22 mouse cellular contexts compared by ENCODE assay signal in the genomic region with DNA sequence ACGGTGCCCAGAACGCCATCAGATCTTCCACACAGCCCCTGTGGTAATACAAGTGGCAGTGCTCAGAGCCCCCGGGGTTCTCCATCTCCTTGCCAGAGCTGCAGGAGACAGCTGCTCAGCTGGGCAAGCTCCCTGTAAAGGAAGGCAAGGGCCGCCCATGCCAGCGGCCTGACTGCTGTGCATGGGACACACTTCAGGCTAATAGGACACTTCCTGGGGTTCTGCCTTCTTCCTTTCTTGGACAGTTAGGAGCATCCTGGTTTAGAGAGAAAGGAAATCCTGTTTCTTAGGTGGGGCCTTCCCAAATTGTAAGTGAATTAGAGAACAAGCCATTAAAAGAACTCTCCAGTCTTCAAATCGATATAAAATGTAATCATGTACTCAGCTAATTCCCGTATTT. TPM values are rescaled to one million over a fixed set of nuclear protein-coding genes. Genes with fewer than 3 reads are reported as not detected.
DNase-seq lines count a peak whose midpoint lies in the region; ATAC-seq and TF ChIP-seq lines count a peak whose summit lies in the region.
"Had no signal": no experiment of that assay in that cellular context is flagged by ENCODE, and none has a peak within 500 bp of the region (broad histone marks: within the 10 kb centered on the region; RNA-seq: fewer than 3 reads in every experiment).

No protein-coding gene starts in this region.

- WGBS in hindbrain, embryonic 10.5 days: 87% methylated on average over 7 of the region's 7 CpGs
- 87% methylated on average over 7 of the region's 7 CpGs for WGBS in forebrain, embryonic 15.5 days

- 0 out of 2 replicates have a peak, but pooled peaks have one; percentile 19 for ATAC-seq in common myeloid progenitor, adult 5-6 weeks (replicated peaks; ENCODE audit: low read depth, poor library complexity, severe bottlenecking)
- no peak for ATAC-seq in forebrain, embryonic 15.5 days (replicated peaks)
- ATAC-seq: activated CD4-positive, CD25-positive, alpha-beta regulatory T cell, adult 4 months; inflammation-experienced regulatory T-cells, adult 6 months; liver, embryonic 12.5 days had no signal

- H3K36me3 ChIP-seq in ES-E14 (ENCODE audit: control insufficient read depth, insufficient read depth, low read length, poor library complexity, severe bottlenecking): no peaks in the 10 kb centered on the region; the same call in 1 of the 2 replicates
- no peaks in the 10 kb centered on the region for H3K36me3 ChIP-seq in hindbrain, embryonic 10.5 days
- no peaks in the 10 kb centered on the region for H3K36me3 ChIP-seq in forebrain, embryonic 15.5 days
- H3K36me3 ChIP-seq: forebrain, embryonic 12.5 days; hindbrain, embryonic 13.5 days; limb, embryonic 12.5 days; liver, embryonic 12.5 days had no signal

- peaks cover 19 to 29% of the 10 kb centered on the region in 2 experiments for H3K4me1 ChIP-seq in ES-E14 (ENCODE audit: control insufficient read depth in 2 of 2, insufficient read depth in 2 of 2, low read length in 2 of 2, poor library complexity in 1 of 2)
- peaks cover 27% of the 10 kb centered on the region for H3K4me1 ChIP-seq in hindbrain, embryonic 10.5 days (replicated peaks)
- H3K4me1 ChIP-seq in forebrain, embryonic 15.5 days: peaks cover 24% of the 10 kb centered on the region
- H3K4me1 ChIP-seq: liver, embryonic 12.5 days had no signal

- in situ Hi-C loops in ES-E14 (cut with MboI; ENCODE audit: low sequenced_read_pairs in 2 of 2, unreplicated experiment in 2 of 2): no loop called here

- H3K9me3 ChIP-seq in ES-E14 (ENCODE audit: control insufficient read depth, insufficient read depth, low read depth, low read length): no peaks in the 10 kb centered on the region
- H3K9me3 ChIP-seq in hindbrain, embryonic 10.5 days: no peaks in the 10 kb centered on the region
- H3K9me3 ChIP-seq in forebrain, embryonic 15.5 days: no peaks in the 10 kb centered on the region
- H3K9me3 ChIP-seq: forebrain, embryonic 12.5 days; hindbrain, embryonic 13.5 days; limb, embryonic 12.5 days; liver, embryonic 12.5 days; megakaryocyte, embryonic 14.5 days had no signal

- H3K4me3 ChIP-seq in ES-E14 (ENCODE audit: insufficient read depth in 1 of 2, low read depth in 1 of 2, low read length in 2 of 2, poor library complexity in 1 of 2, severe bottlenecking in 1 of 2): no peak overlapping the region
- no peak overlapping the region for H3K4me3 ChIP-seq in hindbrain, embryonic 10.5 days
- no peak overlapping the region for H3K4me3 ChIP-seq in forebrain, embryonic 15.5 days
- H3K4me3 ChIP-seq: forebrain, embryonic 12.5 days; hindbrain, embryonic 13.5 days; limb, embryonic 12.5 days; liver, embryonic 12.5 days; megakaryocyte, embryonic 14.5 days; myocyte had no signal

- peak overlapping the region; percentile 26; the same call in 1 of the 2 replicates for H3K9ac ChIP-seq in ES-E14 (ENCODE audit: insufficient read depth, low read depth, low read length, poor library complexity, severe bottlenecking)
- H3K9ac ChIP-seq in forebrain, embryonic 15.5 days (replicated peaks): no peak overlapping the region
- H3K9ac ChIP-seq: forebrain, embryonic 12.5 days; hindbrain, embryonic 13.5 days; limb, embryonic 12.5 days; liver, embryonic 12.5 days; lung, embryonic 14.5 days had no signal

- peak; percentile 13 for DNase-seq in gastrocnemius, postnatal 10 days
- DNase-seq in gastrocnemius, postnatal 4 days (ENCODE audit: low spot score in 2 of 2): no peak
- DNase-seq in kidney, postnatal 10 days: peak; percentile 41
- no peak for DNase-seq in kidney, postnatal 4 days
- DNase-seq in ES-E14 (ENCODE audit: low read depth, low spot score): no peak
- no peak for DNase-seq in hindbrain, embryonic 10.5 days (ENCODE audit: low spot score)
- DNase-seq: B cell, adult 2 months; cerebellum, adult 9-10 months; lung, embryonic 14.5 days; midbrain, embryonic 14.5 days; thymus, postnatal 36 days had no signal

- no peak overlapping the region for H3K4me2 ChIP-seq in forebrain, embryonic 15.5 days (replicated peaks)
- H3K4me2 ChIP-seq: forebrain, embryonic 12.5 days; hindbrain, embryonic 13.5 days; limb, embryonic 12.5 days; liver, embryonic 12.5 days; lung, embryonic 14.5 days had no signal

- H3K27me3 ChIP-seq in hindbrain, embryonic 10.5 days (ENCODE audit: insufficient read depth, poor library complexity, severe bottlenecking): peaks cover 7% of the 10 kb centered on the region; the same call in 1 of the 2 replicates
- no peaks in the 10 kb centered on the region for H3K27me3 ChIP-seq in forebrain, embryonic 15.5 days

- no peak overlapping the region; the same call in 1 of the 2 replicates for H3K27ac ChIP-seq in ES-E14 (ENCODE audit: insufficient read depth, low read depth, low read length, poor library complexity, severe bottlenecking)
- no peak overlapping the region for H3K27ac ChIP-seq in hindbrain, embryonic 10.5 days
- no peak overlapping the region for H3K27ac ChIP-seq in forebrain, embryonic 15.5 days (replicated peaks)
- H3K27ac ChIP-seq: forebrain, embryonic 12.5 days; hindbrain, embryonic 13.5 days; kidney, postnatal 0 days; limb, embryonic 12.5 days; liver, embryonic 12.5 days had no signal

TF ChIP-seq in ES-E14, 5 proteins besides CTCF, POLR2A, EP300 and RAD21:
- no peak for TF ChIP-seq ZNF384 (IDR thresholded peaks at IDR 0.05; ENCODE audit: low read depth, low read length)
- TF ChIP-seq HCFC1 (IDR thresholded peaks at IDR 0.05; ENCODE audit: borderline replicate concordance, insufficient read depth, low read length): no peak
- TF ChIP-seq ZC3H11A (IDR thresholded peaks at IDR 0.05; ENCODE audit: borderline replicate concordance, low read depth, low read length): no peak
- no peak for TF ChIP-seq CHD2 (IDR thresholded peaks at IDR 0.05; ENCODE audit: low read depth, low read length)
- no peak for TF ChIP-seq MAFK (IDR thresholded peaks at IDR 0.05; ENCODE audit: insufficient read depth, low read depth, low read length)
TF ChIP-seq in ES-E14: peak in this region for 0.

RNA-seq across cellular contexts. Expression of a gene that starts 32.5 kb away (rescaled TPM):
- total RNA-seq in gastrocnemius, postnatal 10 days (2021): 1 to 10 TPM; 4.5 to 5.1 TPM
- total RNA-seq in gastrocnemius, postnatal 4 days (2021): 1 to 10 TPM; 4.4 to 4.8 TPM
- total RNA-seq in ES-E14 (2012; rRNA removed): 21.8 and 35.6 TPM in 2 replicates
- 42.3 and 55.9 TPM in 2 replicates for total RNA-seq in common myeloid progenitor, adult 5-6 weeks (2017)
- polyA plus RNA-seq in hindbrain, embryonic 10.5 days (2016; fragmentation: Nextera tagmentation; extraction: Ambion mirVana): 3.3 and 3.9 TPM in 2 replicates
- 3.3 and 4.5 TPM in 2 replicates for polyA plus RNA-seq in forebrain, embryonic 15.5 days (2015; fragmentation: Nextera tagmentation; extraction: Ambion mirVana)

Comparison
In these comparisons a context has a peak if more than half of its experiments do, and no peak if none do; other contexts are left out.
1. DNase-seq: peak in gastrocnemius, postnatal 10 days (single experiment) and kidney, postnatal 10 days (single experiment); none in gastrocnemius, postnatal 4 days (0 of 2), kidney, postnatal 4 days (0 of 2), ES-E14 (single experiment) and hindbrain, embryonic 10.5 days (single experiment).